In the genomic region with DNA sequence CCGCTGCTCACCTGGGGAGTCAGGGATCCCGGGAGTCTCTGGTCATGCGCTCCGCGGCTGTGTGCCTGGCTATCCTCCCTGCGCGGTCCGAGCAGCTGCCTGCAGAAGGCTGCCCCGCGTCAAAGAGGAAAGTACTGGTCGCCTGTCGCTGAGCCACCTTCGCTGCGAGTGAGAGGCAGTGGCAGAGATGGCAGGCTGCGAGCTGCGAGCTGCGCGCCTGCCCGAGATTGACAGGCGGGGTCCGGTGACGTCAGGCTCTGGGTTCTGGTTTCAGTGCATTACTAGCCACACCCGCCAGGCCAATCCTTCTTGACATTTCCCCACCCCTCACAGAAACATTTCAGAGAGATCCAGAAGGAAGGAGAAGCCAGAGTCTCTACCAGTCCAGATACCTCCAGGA, we compare ENCODE assay signal across 8 mouse cellular contexts. TPM values are rescaled to one million over a fixed set of nuclear protein-coding genes. Genes with fewer than 3 reads are reported as not detected.
DNase-seq lines count a peak whose midpoint lies in the region; ATAC-seq lines count a peak whose summit lies in the region.

A gene (minus strand): TSS at position 170 of the 400 bp plus-strand sequence.

- ATAC-seq in heart, embryonic 12.5 days (ENCODE audit: insufficient number of reproducible peaks, low FRiP score): no peak
- ATAC-seq in frontal cortex, adult (ENCODE audit: low TSS enrichment): peak; percentile 91

- H3K9me3 ChIP-seq in heart, embryonic 12.5 days (replicated peaks): no peaks in the 10 kb centered on the region

- H3K4me1 ChIP-seq in heart, embryonic 12.5 days (replicated peaks): peaks cover 17% of the 10 kb centered on the region

- peaks cover 56% of the 10 kb centered on the region for H3K27me3 ChIP-seq in heart, embryonic 12.5 days (replicated peaks)

- 3% methylated on average over 23 of the region's 23 CpGs for WGBS in heart, embryonic 12.5 days

- intact Hi-C loops in heart, postnatal 25 days (cut with DNase I): no loop called here
- intact Hi-C loops in left cerebral cortex, postnatal 10 days (cut with DNase I): loop anchor here (5.0 kb wide), 1 partner anchor 75 kb away; no protein-coding TSS in a partner anchor

- H3K4me2 ChIP-seq in heart, embryonic 12.5 days: peak within 1 kb of the TSS; percentile 62

- DNase-seq in heart, postnatal 25 days (ENCODE audit: low spot score): no peak
- DNase-seq in cerebellum, adult 18-20 months: peak; percentile 51 to 56
- DNase-seq in left cerebral cortex, postnatal 10 days (ENCODE audit: extremely low spot score in 1 of 2, low spot score in 2 of 2): peak; percentile 60 to 70
- DNase-seq in right cerebral cortex, postnatal 10 days (ENCODE audit: low spot score in 2 of 2): peak; percentile 84 to 87
- no peak for DNase-seq in lung, postnatal 14 days
- no peak for DNase-seq in ovary, postnatal 36 days (ENCODE audit: low spot score)

- H3K4me3 ChIP-seq in heart, embryonic 12.5 days: peak within 1 kb of the TSS; percentile 28

- no peak within 1 kb of the TSS for H3K27ac ChIP-seq in heart, embryonic 12.5 days (ENCODE audit: poor library complexity, severe bottlenecking)

- no peaks in the 10 kb centered on the region for H3K36me3 ChIP-seq in heart, embryonic 12.5 days

- no peak within 1 kb of the TSS for H3K9ac ChIP-seq in heart, embryonic 12.5 days

RNA-seq across cellular contexts. Expression of the gene that starts here (rescaled TPM):
- not detected in 2 replicates for polyA plus RNA-seq in heart, embryonic 12.5 days (2016; fragmentation: Nextera tagmentation; extraction: Ambion mirVana)
- not detected for total RNA-seq in heart, postnatal 25 days (2021)
- 10 to 100 TPM; 16.2 to 17.3 TPM for total RNA-seq in left cerebral cortex, postnatal 10 days (2021)

Comparison
In these comparisons a context has a peak if more than half of its experiments do, and no peak if none do; other contexts are left out.
1. RNA of the gene that starts here (total RNA-seq): 16.2 to 17.3 TPM in left cerebral cortex, postnatal 10 days; not detected in heart, postnatal 25 days; every median in the first group is over 10 times any median in the second.
2. DNase-seq: peak in cerebellum, adult 18-20 months (2 of 2), left cerebral cortex, postnatal 10 days (2 of 2) and right cerebral cortex, postnatal 10 days (2 of 2); none in heart, postnatal 25 days (single experiment), lung, postnatal 14 days (single experiment) and ovary, postnatal 36 days (single experiment).